In genomic region chr12:112947307-112947706, GRCm38 (mm10) we compare ENCODE assay signal across 8 mouse cellular contexts. TPM values are rescaled to one million over a fixed set of nuclear protein-coding genes. Genes with fewer than 3 reads are reported as not detected.
DNase-seq lines count a peak whose midpoint lies in the region; ATAC-seq and TF ChIP-seq lines count a peak whose summit lies in the region.

No protein-coding gene starts in this region.

- H3K27ac ChIP-seq in heart, embryonic 16.5 days (ENCODE audit: low read length), result peak overlapping the region; percentile 75
- no peak overlapping the region for H3K27ac ChIP-seq in bone marrow, adult 2 months (ENCODE audit: control insufficient read depth, insufficient read depth, low read depth, low read length, poor library complexity)
- peak overlapping the region; percentile 78 for H3K27ac ChIP-seq in lung, embryonic 15.5 days

- no peaks in the 10 kb centered on the region for H3K27me3 ChIP-seq in heart, embryonic 16.5 days (ENCODE audit: control insufficient read depth, insufficient read depth, low read length)
- H3K27me3 ChIP-seq in lung, embryonic 15.5 days, result no peaks in the 10 kb centered on the region

- no peak for TF ChIP-seq POLR2A in bone marrow, adult 2 months (IDR thresholded peaks at IDR 0.05; ENCODE audit: borderline replicate concordance, control insufficient read depth, low read depth, low read length)

- no peaks in the 10 kb centered on the region for H3K9me3 ChIP-seq in heart, embryonic 16.5 days (replicated peaks; ENCODE audit: control insufficient read depth, low read length)
- H3K9me3 ChIP-seq in lung, embryonic 15.5 days, result no peaks in the 10 kb centered on the region

- peaks cover 17% of the 10 kb centered on the region for H3K4me1 ChIP-seq in heart, embryonic 16.5 days (ENCODE audit: control insufficient read depth, insufficient read depth, low read length)
- H3K4me1 ChIP-seq in bone marrow, adult 2 months (ENCODE audit: control insufficient read depth, insufficient read depth, low read length), result no peaks in the 10 kb centered on the region
- peaks cover 30% of the 10 kb centered on the region for H3K4me1 ChIP-seq in lung, embryonic 15.5 days

- 23% methylated on average over 4 of the region's 4 CpGs for WGBS in heart, embryonic 16.5 days
- WGBS in bone marrow, adult 2 months, result 30% methylated on average over 4 of the region's 4 CpGs
- WGBS in lung, embryonic 15.5 days, result 29% methylated on average over 4 of the region's 4 CpGs

- ATAC-seq in heart, embryonic 16.5 days (replicated peaks; ENCODE audit: extremely low read depth, insufficient read depth, low FRiP score), result no peak
- ATAC-seq in lung, embryonic 15.5 days (ENCODE audit: borderline replicate concordance, extremely low read depth, low FRiP score, low TSS enrichment), result no peak

- no peak overlapping the region for H3K4me2 ChIP-seq in heart, embryonic 16.5 days (ENCODE audit: low read depth, low read length)
- H3K4me2 ChIP-seq in lung, embryonic 15.5 days, result no peak overlapping the region

- DNase-seq in heart, adult 9 months (ENCODE audit: low spot score in 2 of 2), result no peak
- peak; percentile 74 for DNase-seq in CD4-positive, CD25-positive, alpha-beta regulatory T cell, adult 2 months (ENCODE audit: low read depth, low spot score)
- DNase-seq in right cerebral cortex, adult 18-20 months, result no peak
- no peak for DNase-seq in layer of hippocampus, adult 9-10 months (ENCODE audit: low spot score)
- no peak for DNase-seq in layer of hippocampus, postnatal 36 days

- H3K4me3 ChIP-seq in heart, embryonic 16.5 days (ENCODE audit: low read length), result no peak overlapping the region
- H3K4me3 ChIP-seq in bone marrow, adult 2 months (replicated peaks; ENCODE audit: control insufficient read depth, low read depth, low read length), result no peak overlapping the region
- H3K4me3 ChIP-seq in lung, embryonic 15.5 days, result no peak overlapping the region

- TF ChIP-seq CTCF in bone marrow, adult 2 months (IDR thresholded peaks at IDR 0.05; ENCODE audit: control insufficient read depth, insufficient read depth, low read length), result peak; percentile 41; the same call in 1 of the 2 replicates

- H3K36me3 ChIP-seq in heart, embryonic 16.5 days (ENCODE audit: control insufficient read depth, insufficient read depth), result no peaks in the 10 kb centered on the region
- H3K36me3 ChIP-seq in lung, embryonic 15.5 days, result no peaks in the 10 kb centered on the region

- H3K9ac ChIP-seq in heart, embryonic 16.5 days (ENCODE audit: low read length), result no peak overlapping the region; the same call in 1 of the 2 replicates
- H3K9ac ChIP-seq in lung, embryonic 15.5 days, result peak overlapping the region; percentile 13; the same call in 1 of the 2 replicates

RNA-seq across cellular contexts. Expression of gene Nudt14, which starts 5.4 kb away (rescaled TPM):
- polyA plus RNA-seq in heart, embryonic 16.5 days (2015; fragmentation: Nextera tagmentation; extraction: Ambion mirVana), result 36.0 and 43.3 TPM in 2 replicates
- polyA plus RNA-seq in bone marrow, adult 2 months (2011; ENCODE audit: insufficient read depth, insufficient read length, low replicate concordance, missing spikeins), result 7.3 and 31.0 TPM in 2 replicates
- polyA plus RNA-seq in lung, embryonic 15.5 days (2015; fragmentation: Nextera tagmentation; extraction: Ambion mirVana), result 103 and 120 TPM in 2 replicates
- 10 to 100 TPM; 11.4 to 13.1 TPM for total RNA-seq in layer of hippocampus, postnatal 36 days (2021)

RNA-seq across cellular contexts. Expression of gene Jag2, which starts 17.7 kb away (rescaled TPM):
- polyA plus RNA-seq in heart, embryonic 16.5 days (2015; fragmentation: Nextera tagmentation; extraction: Ambion mirVana), result 4.0 and 5.4 TPM in 2 replicates
- polyA plus RNA-seq in bone marrow, adult 2 months (2011; ENCODE audit: insufficient read depth, insufficient read length, low replicate concordance, missing spikeins), result 0.77 and 6.4 TPM in 2 replicates
- polyA plus RNA-seq in lung, embryonic 15.5 days (2015; fragmentation: Nextera tagmentation; extraction: Ambion mirVana), result 6.2 and 7.2 TPM in 2 replicates
- total RNA-seq in layer of hippocampus, postnatal 36 days (2021), result 10 to 100 TPM; 43.8 to 45.6 TPM

RNA-seq across cellular contexts. Expression of gene Btbd6, which starts 29.0 kb away (rescaled TPM):
- 26.0 and 26.1 TPM in 2 replicates for polyA plus RNA-seq in heart, embryonic 16.5 days (2015; fragmentation: Nextera tagmentation; extraction: Ambion mirVana)
- 3.3 and 6.3 TPM in 2 replicates for polyA plus RNA-seq in bone marrow, adult 2 months (2011; ENCODE audit: insufficient read depth, insufficient read length, low replicate concordance, missing spikeins)
- polyA plus RNA-seq in lung, embryonic 15.5 days (2015; fragmentation: Nextera tagmentation; extraction: Ambion mirVana), result 25.7 and 28.1 TPM in 2 replicates
- total RNA-seq in layer of hippocampus, postnatal 36 days (2021), result 10 to 100 TPM; 55.4 to 56.3 TPM

RNA-seq across cellular contexts. Expression of gene Brf1, which starts 53.2 kb away (rescaled TPM):
- polyA plus RNA-seq in heart, embryonic 16.5 days (2015; fragmentation: Nextera tagmentation; extraction: Ambion mirVana), result 38.3 and 42.6 TPM in 2 replicates
- polyA plus RNA-seq in bone marrow, adult 2 months (2011; ENCODE audit: insufficient read depth, insufficient read length, low replicate concordance, missing spikeins), result 54.8 and 94.0 TPM in 2 replicates
- polyA plus RNA-seq in lung, embryonic 15.5 days (2015; fragmentation: Nextera tagmentation; extraction: Ambion mirVana), result 56.1 and 63.3 TPM in 2 replicates
- total RNA-seq in layer of hippocampus, postnatal 36 days (2021), result 10 to 100 TPM; 54.8 to 57.8 TPM
